Mouse (Mus musculus): ENCODE measurements around the gene Rnf10. TPM values are rescaled to one million over a fixed set of nuclear protein-coding genes. Genes with fewer than 3 reads are reported as not detected.

The Rnf10 gene
- polyA plus RNA-seq, 1 experiment from 2014 or later: 135 TPM

Other genes starting within 250 kb of the Rnf10 start
- gene Gm10401, start 174.6 kb downstream of the Rnf10 start, polyA plus RNA-seq (2015; fragmentation: Nextera tagmentation; extraction: Ambion mirVana): 36.8 and 48.3 TPM in 2 replicates
- gene Acads, start 153.6 kb downstream of the Rnf10 start, polyA plus RNA-seq (2015; fragmentation: Nextera tagmentation; extraction: Ambion mirVana): 45.6 and 52.8 TPM in 2 replicates
- gene Unc119b, start 137.9 kb downstream of the Rnf10 start, polyA plus RNA-seq (2015; fragmentation: Nextera tagmentation; extraction: Ambion mirVana): 34.8 and 36.9 TPM in 2 replicates
- gene Mlec, start 114.7 kb downstream of the Rnf10 start, polyA plus RNA-seq (2015; fragmentation: Nextera tagmentation; extraction: Ambion mirVana): 89.3 and 97.9 TPM in 2 replicates
- gene Cabp1, start 78.5 kb downstream of the Rnf10 start, polyA plus RNA-seq (2015; fragmentation: Nextera tagmentation; extraction: Ambion mirVana): 1.2 and 1.3 TPM in 2 replicates
- 96.2 and 97.1 TPM in 2 replicates for gene Pop5, start 37.1 kb downstream of the Rnf10 start, polyA plus RNA-seq (2015; fragmentation: Nextera tagmentation; extraction: Ambion mirVana)
- gene Coq5, start 6.8 kb upstream of the Rnf10 start, polyA plus RNA-seq (2015; fragmentation: Nextera tagmentation; extraction: Ambion mirVana): 36.4 and 43.7 TPM in 2 replicates
- 1,678 and 1,810 TPM in 2 replicates for gene Dynll1, start 28.1 kb upstream of the Rnf10 start, polyA plus RNA-seq (2015; fragmentation: Nextera tagmentation; extraction: Ambion mirVana)
- gene Srsf9, start 54.3 kb upstream of the Rnf10 start, polyA plus RNA-seq (2015; fragmentation: Nextera tagmentation; extraction: Ambion mirVana): 222 and 246 TPM in 2 replicates
- gene Gatc, start 68.3 kb upstream of the Rnf10 start, polyA plus RNA-seq (2015; fragmentation: Nextera tagmentation; extraction: Ambion mirVana): 25.3 and 27.6 TPM in 2 replicates
- gene Triap1, start 68.3 kb upstream of the Rnf10 start, polyA plus RNA-seq (2015; fragmentation: Nextera tagmentation; extraction: Ambion mirVana): 60.6 and 66.9 TPM in 2 replicates
- 800 and 820 TPM in 2 replicates for gene Cox6a1, start 76.1 kb upstream of the Rnf10 start, polyA plus RNA-seq (2015; fragmentation: Nextera tagmentation; extraction: Ambion mirVana)
- 8.2 and 8.4 TPM in 2 replicates for gene Msi1, start 156.7 kb upstream of the Rnf10 start, polyA plus RNA-seq (2015; fragmentation: Nextera tagmentation; extraction: Ambion mirVana)
- gene Pla2g1b, start 193.4 kb upstream of the Rnf10 start, polyA plus RNA-seq (2015; fragmentation: Nextera tagmentation; extraction: Ambion mirVana): not detected in 2 replicates
- 24.9 and 26.5 TPM in 2 replicates for gene Sirt4, start 211.8 kb upstream of the Rnf10 start, polyA plus RNA-seq (2015; fragmentation: Nextera tagmentation; extraction: Ambion mirVana)
- 52.6 and 55.7 TPM in 2 replicates for gene Pxn, start 233.8 kb upstream of the Rnf10 start, polyA plus RNA-seq (2015; fragmentation: Nextera tagmentation; extraction: Ambion mirVana)

Data from limb, embryonic 15.5 days (tissue).